Mouse (Mus musculus): Measurements from ENCODE around the gene Opcml.

- TF ChIP-seq EP300 (IDR thresholded peaks at IDR 0.05; ENCODE audit: insufficient read depth, low read depth, low read length) = no peak
- TF ChIP-seq CTCF (IDR thresholded peaks at IDR 0.05) = no peak
Observed at GRCm38 (mm10) chr9:27996536-27996935, 206.0 kb downstream of the Opcml start.
